Mouse (Mus musculus) megakaryocyte, embryonic 14.5 days (primary cell): ENCODE measurements around the gene Pard6b. TPM values are rescaled to one million over a fixed set of nuclear protein-coding genes. Genes with fewer than 3 reads are reported as not detected.
"Not testable (repeated sequence)": the region's sequence is repeated elsewhere in the genome, so short reads cannot be mapped to it uniquely, and the experiment has no call there.

Experiments
- H3K27me3 ChIP-seq: replicated peaks from 2 replicates; pipeline ENCODE3; 2012; ENCODE audit warnings: inconsistent platforms
- H3K36me3 ChIP-seq: replicated peaks from 2 replicates; pipeline ENCODE3; 2012; ENCODE audit warnings: low read length, inconsistent platforms, mixed read lengths
- H3K4me1 ChIP-seq: 2 replicates; pipeline ENCODE4 v1.6.1; 2012; ENCODE audit warnings: inconsistent platforms
- H3K4me3 ChIP-seq: replicated peaks from 2 replicates; pipeline ENCODE3; 2012; ENCODE audit warnings: moderate library complexity, mild to moderate bottlenecking, inconsistent platforms
- H3K9me3 ChIP-seq: 2 replicates; pipeline ENCODE4 v1.6.1; 2012; ENCODE audit warnings: inconsistent platforms
- FLI1 ChIP-seq: IDR thresholded peaks from 2 replicates; pipeline ENCODE4 v1.6.1; 2012; ENCODE audit warnings: low read length, inconsistent platforms, mixed read lengths
- GATA1 ChIP-seq: IDR thresholded peaks from 3 replicates; pipeline ENCODE4 v1.6.1; 2012; ENCODE audit warnings: mixed read lengths, low read length, inconsistent platforms, borderline replicate concordance
- polyA plus RNA-seq: library from polyadenylated mRNA; stranded (reverse); fragments of >175 nt; gene quantifications from 2 replicates; pipeline ENCODE4 v1.2.3, GENCODE M21; 2012; ENCODE audit warnings: low replicate concordance; ENCODE audit not compliant: insufficient read depth

Gene Pard6b
- polyA plus RNA-seq, 1 experiment, result 1.4 TPM

DNA sequence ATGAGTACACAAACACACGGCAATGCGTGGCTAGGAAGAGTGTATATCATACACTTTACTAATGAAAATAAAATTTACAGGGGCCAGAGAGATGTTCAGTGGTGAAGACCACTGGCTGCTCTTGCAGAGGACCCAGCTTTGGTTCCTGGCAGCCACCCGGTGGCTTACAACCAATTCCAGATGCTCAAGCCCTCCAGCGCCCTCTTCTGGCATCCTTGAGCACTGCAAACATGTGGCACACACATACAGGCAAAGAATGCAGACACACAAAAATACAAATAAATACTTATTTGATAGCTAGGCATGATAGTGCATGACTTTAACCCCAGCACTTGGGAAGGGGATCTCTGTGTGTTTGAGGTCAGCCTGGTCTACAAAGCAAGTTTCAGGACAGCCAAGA, 34.3 kb upstream of the Pard6b start:
- no peak overlapping the region for H3K4me3 ChIP-seq
- no peaks in the 10 kb centered on the region for H3K9me3 ChIP-seq
- no peaks in the 10 kb centered on the region for H3K27me3 ChIP-seq
- peaks cover 66% of the 10 kb centered on the region for H3K36me3 ChIP-seq
- peaks cover 91% of the 10 kb centered on the region for H3K4me1 ChIP-seq
- TF ChIP-seq GATA1, result no peak
- no peak for TF ChIP-seq FLI1

DNA sequence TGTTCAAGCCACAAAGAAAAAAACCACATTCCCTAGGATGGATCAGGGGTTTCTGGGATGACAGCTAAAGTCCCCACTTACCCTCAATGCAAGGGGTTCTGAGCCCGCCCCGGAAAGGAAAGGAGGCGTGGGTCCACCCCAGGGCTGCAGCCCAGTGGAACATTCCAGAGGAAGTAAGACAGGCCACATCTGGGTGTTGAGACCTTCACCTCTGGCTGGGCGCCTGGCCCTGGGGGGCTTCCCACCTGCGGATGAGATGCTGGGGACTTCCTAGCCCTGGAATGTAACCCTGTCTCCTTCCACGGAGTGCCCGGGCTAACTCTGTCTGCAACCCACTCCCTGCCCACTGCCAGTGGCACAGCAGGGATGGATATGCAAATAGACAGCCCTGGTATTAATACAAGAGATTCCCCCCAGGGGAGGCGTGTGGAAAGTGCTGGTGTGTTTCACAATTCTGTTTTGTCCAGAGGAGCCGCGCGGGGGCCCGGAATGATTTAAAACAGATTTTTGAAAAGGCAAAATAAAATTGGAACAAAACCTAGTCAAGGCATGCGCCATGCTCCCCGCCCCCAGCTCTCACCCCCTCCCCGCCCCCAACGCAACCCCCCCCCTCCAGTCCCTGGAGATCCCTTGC, 31.7 kb upstream of the Pard6b start:
- peaks cover 91% of the 10 kb centered on the region for H3K4me1 ChIP-seq
- peak overlapping the region; percentile 97 for H3K4me3 ChIP-seq
- no peaks in the 10 kb centered on the region for H3K27me3 ChIP-seq
- peaks cover 41% of the 10 kb centered on the region for H3K36me3 ChIP-seq
- TF ChIP-seq GATA1 (no peak), FLI1 (no peak)
- H3K9me3 ChIP-seq, result no peaks in the 10 kb centered on the region

DNA sequence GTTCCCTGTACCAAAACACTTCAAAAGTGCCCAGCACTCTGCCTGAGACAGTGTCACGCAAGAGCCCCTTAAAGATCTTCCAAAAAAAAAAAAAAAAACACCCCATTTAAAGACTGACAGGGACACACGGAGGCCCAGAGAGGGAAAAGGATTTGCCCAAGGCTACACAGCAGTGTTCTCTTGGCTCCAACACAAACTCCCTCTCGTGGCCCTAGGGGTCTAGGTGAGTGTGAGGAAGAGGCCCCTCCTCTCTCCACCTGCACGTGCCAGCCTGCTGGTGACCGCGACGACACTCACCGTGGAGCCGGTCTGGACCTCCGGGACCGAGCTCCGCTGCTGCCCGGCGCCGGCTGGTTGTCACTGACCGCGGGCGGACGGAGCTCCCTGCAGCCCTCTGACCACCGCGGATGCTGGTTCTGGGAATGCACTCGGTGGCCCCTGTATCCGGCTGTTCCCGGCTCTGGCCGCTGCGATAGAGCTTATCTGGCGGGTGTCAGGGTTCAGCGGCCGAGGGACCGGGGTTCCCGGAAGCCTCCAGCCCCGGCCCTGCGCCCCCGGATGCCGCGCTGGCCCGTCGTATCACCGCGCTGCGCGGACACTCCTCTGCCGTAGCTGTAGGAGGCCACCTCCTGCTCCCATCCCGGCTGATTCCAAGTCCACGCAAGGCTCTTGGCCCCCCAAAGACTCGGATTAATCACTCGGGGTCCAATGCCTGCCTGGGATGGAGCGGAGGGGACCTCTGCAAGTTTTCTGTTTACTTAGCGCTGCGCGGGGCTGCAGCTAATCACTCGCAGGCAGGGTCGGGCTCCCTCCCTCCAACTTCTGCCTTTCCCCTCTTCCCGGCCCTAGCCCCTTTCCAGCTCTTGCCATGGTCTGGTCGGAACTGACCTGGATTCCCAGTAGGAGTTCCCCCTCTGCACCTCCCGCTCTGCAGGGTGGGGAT, 30.5 kb upstream of the Pard6b start:
- TF ChIP-seq GATA1 (peak; percentile 90), FLI1 (peak; percentile 82)
- H3K4me3 ChIP-seq, result peak overlapping the region; percentile 97
- H3K27me3 ChIP-seq, result no peaks in the 10 kb centered on the region

DNA sequence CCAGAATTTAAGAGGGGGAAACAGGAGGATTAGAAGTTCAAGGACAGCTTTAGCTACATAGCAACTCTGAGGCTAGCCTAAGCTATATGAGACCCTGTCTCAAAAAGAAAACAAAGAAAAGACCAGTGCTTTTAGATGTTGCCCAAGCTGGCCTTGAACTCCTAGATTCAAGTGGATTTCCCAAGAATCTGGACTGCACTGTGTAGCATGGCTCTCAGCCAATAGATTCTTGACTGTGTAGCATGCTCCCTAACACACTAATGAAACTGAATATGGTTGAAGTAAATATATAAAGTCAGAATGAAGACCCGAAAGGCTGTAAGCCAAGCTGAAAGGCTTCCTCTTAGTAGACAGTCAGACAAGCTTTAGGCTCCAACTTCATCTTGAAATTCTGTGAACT, 28.6 kb upstream of the Pard6b start:
- no peak for TF ChIP-seq GATA1
- TF ChIP-seq FLI1, result no peak
- H3K4me1 ChIP-seq, result peaks cover 87% of the 10 kb centered on the region
- no peak overlapping the region for H3K4me3 ChIP-seq
- H3K9me3 ChIP-seq, result no peaks in the 10 kb centered on the region
- peaks cover 11% of the 10 kb centered on the region for H3K36me3 ChIP-seq
- H3K27me3 ChIP-seq, result peaks cover 3% of the 10 kb centered on the region

More for the DNA sequence above, 30.5 kb upstream of the Pard6b start:
- H3K9me3 ChIP-seq, result no peaks in the 10 kb centered on the region
- H3K36me3 ChIP-seq, result peaks cover 30% of the 10 kb centered on the region
- peaks cover 91% of the 10 kb centered on the region for H3K4me1 ChIP-seq

DNA sequence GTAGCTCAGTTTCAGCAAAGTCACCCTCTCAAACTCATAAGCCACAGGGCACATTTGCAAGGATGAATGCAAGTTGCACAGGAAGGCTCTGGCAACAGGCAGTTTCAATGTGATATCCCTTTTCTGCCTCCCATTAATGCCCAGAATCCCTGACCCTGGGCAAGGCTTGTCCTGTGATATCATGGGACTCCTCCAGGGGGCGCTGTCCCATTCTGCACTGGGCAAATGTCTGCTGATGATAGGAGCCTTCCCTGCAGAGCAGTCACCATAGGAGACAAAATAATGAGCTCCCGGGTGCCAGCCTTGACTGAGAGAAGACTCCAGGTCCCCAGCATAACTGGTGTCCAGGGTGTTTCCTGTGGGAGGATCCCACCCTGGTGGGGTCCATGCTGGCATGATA, 28.1 kb upstream of the Pard6b start:
- Histone ChIP-seq H3K27me3 (peaks cover 5% of the 10 kb centered on the region), H3K4me1 (peaks cover 85% of the 10 kb centered on the region), H3K4me3 (no peak overlapping the region), H3K9me3 (no peaks in the 10 kb centered on the region), H3K36me3 (peaks cover 6% of the 10 kb centered on the region)
- TF ChIP-seq FLI1 (no peak), GATA1 (no peak)

DNA sequence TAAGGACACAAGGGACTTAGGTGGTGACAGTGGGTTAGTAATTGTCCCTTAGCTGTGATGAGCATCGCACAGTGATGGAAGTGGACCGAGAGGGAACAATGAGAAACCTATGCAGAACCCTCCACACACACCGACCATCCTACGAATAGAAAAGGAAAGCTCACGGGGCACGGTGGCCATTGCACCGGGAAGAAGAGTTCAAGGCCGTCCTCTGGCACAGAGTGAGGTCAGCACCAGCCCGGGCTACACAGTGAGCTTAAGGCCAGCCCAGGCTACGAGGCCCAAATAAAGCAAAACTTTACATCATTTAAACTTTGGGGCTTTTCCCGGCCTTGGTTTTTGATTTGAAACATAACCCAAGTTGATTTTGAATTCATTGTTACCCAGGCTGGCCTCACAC, 26.7 kb upstream of the Pard6b start:
- TF ChIP-seq FLI1, result no peak
- no peak for TF ChIP-seq GATA1
- Histone ChIP-seq H3K4me3 (no peak overlapping the region), H3K4me1 (peaks cover 85% of the 10 kb centered on the region), H3K27me3 (peaks cover 5% of the 10 kb centered on the region), H3K9me3 (no peaks in the 10 kb centered on the region), H3K36me3 (no peaks in the 10 kb centered on the region)

DNA sequence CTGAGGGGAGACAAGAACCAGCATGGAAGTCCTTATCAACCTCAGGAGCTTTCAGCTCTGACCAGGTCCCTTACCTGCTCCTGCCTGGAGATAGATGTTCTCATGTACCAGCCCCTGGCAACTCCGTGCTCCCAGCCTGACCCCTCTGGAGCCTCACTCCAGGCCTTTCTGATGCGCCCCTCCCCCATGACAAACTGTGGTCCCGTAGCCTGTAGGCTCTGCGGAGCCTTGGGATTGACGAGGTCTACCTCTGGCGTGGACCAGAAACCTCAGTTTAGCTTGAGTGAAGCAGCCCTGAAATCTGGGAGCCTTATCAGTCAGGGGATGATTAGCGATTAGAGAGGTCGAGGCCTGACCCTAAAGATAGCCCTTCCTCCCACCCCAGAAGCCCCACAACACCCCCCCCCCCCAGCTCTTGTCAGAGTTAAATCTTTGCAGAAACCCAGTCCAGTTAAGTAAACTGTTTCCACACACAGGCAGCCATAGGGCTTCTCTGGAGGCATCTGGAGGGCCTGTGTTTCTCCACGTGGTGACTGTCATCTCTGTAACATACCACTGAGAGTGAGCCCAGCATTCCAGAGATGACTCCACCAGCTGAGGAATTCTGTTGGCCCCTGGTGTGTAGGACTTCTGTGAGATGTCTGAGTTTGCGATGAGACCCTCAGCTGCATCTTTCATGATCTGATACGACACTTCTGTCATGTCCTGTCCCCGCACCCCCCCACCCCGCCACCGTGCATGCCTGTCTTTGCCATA, 24.7 kb upstream of the Pard6b start:
- Histone ChIP-seq H3K4me1 (peaks cover 78% of the 10 kb centered on the region), H3K27me3 (peaks cover 10% of the 10 kb centered on the region), H3K36me3 (no peaks in the 10 kb centered on the region), H3K4me3 (no peak overlapping the region), H3K9me3 (peaks cover 10% of the 10 kb centered on the region)
- no peak for TF ChIP-seq FLI1
- TF ChIP-seq GATA1, result no peak

DNA sequence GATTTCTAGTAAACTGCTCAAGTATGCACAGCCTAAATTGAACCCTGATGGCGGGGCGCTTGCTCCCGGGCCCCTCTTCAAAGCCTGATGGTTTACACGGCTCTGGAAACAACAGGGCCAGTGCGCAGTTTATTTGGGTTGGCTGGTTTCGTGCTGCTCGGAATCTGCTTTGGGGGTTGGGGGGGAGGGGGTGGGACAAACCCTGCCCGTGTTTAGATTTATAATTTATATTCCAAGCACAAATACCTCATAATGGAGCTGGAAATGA, 24.2 kb upstream of the Pard6b start:
- Histone ChIP-seq H3K4me1 (peaks cover 73% of the 10 kb centered on the region), H3K27me3 (peaks cover 13% of the 10 kb centered on the region), H3K9me3 (peaks cover 12% of the 10 kb centered on the region), H3K4me3 (no peak overlapping the region), H3K36me3 (no peaks in the 10 kb centered on the region)
- TF ChIP-seq FLI1, result no peak
- TF ChIP-seq GATA1, result no peak

DNA sequence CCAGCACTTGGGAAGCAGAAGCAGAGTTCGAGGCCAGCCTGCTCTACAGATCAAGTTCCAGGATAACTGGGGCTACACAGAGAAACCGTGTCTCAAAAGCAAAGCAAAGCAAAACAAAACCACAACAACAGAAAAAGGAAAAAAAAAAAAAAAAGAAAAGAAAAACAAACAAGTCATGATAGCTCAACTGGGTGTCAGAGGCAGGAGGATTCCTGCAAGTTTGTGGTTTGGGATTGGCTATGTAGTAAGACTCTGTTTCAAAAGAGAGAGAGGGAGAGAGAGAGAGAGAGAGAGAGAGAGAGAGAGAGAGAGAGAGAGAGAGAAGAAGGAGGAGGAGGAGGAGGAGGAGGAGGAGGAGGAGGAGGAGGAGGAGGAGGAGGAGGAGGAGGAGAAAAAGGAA, 22.9 kb upstream of the Pard6b start:
- peaks cover 12% of the 10 kb centered on the region for H3K9me3 ChIP-seq
- not testable (repeated sequence) for H3K4me3 ChIP-seq, H3K36me3 ChIP-seq
- peaks cover 60% of the 10 kb centered on the region for H3K4me1 ChIP-seq
- peaks cover 18% of the 10 kb centered on the region for H3K27me3 ChIP-seq

DNA sequence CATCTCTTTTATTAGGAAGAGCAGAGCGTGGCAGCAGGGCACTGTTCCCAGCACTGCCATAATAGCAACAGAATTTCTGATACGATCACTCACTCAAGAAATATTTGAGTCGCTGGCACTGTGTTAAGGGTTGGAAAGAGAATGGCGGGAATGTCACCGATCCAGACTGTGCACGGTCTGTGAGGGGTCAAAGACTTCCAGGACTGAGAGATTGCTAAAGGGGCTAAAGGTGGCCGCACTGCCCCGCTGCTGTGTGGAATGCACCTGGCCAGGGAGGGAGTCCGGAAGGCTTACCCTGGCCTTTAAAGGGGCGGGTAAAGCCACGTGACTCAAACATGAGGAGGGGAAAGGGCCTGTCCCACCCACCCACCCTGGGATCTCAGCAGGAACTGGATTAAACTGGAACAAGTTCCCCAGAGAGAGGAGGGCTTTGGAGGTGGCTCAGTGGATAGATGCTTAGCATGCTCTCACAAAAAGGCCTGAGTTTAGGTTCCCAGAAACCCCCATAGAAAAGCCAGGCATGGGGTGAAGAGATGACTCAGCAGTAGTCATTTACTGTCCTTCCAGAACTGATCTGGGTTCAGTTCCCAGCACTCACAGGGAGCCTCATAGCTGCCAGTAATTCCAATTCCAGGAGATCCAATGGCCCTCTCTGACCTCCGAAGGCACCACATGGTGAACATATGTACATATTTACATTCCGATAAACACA, 22.2 kb upstream of the Pard6b start:
- Histone ChIP-seq H3K36me3 (no peaks in the 10 kb centered on the region), H3K4me1 (peaks cover 55% of the 10 kb centered on the region), H3K9me3 (peaks cover 12% of the 10 kb centered on the region), H3K27me3 (peaks cover 20% of the 10 kb centered on the region), H3K4me3 (no peak overlapping the region)
- TF ChIP-seq GATA1 (no peak), FLI1 (no peak)
